Mouse (Mus musculus) retina, adult 2 months (tissue): ENCODE results near the gene Ppp3ca.

Source experiments
- DNase-seq: peaks from one replicate; pipeline ENCODE4 v3.0.0-alpha.2; 2012; ENCODE audit warnings: low read depth, low spot score

Ppp3ca gene

GRCm38 (mm10) chr3:136862051-136862837 is 192.3 kb downstream of the Ppp3ca start:
- DNase-seq = no peak

DNA sequence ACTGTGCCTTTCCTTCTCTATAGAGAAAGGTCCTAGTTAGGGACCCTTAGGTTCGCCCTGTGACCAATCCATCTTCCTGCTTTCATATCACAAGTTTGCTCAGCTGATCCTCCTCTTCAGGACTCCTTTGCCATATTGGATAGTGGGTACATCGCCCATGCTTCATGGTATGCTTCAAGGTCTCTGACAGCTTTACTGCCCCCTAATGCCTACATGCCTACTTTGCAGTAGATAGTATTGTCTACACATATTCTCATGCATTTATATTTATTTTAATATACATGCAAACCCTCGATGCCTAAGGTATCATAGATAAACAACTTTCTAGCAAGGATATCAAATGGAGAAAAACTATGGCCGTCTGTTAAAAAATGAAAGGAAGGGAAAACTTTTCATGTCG is 193.2 kb downstream of the Ppp3ca start:
- DNase-seq = no peak

- no peak for DNase-seq
Measured at GRCm38 (mm10) chr3:136864306-136864705, 194.4 kb downstream of the Ppp3ca start.

DNA sequence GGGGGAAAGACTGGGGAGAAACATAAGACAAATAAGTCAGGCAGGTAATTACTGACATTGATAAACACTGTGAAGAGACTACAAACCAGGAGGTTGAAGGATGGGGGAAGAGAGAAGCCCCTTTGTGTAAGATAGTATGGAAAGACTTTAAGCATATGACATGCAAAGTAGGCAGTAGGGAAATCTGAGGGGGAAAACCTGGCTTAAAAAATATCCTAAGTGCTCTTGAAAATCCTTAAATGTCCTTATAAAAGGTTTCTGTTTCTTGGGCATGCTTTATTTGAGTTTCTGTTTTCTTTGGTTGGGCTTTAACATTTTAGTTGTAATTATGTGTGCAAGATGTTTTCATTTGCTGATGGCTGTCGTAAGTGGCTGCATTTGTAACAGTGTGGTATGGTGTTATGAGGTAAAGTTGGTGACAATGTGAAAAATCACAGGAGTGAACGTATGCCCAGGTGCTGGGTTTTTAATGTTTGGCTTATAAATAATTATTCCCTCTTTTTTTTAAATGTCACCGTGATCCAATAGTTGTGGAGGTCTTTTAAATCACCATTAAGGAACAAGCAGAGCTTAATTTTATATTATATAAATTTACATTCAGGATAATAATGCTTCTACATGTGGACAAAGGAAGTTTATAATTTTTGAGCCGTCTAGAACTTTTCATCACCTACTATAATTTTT is 195.4 kb downstream of the Ppp3ca start:
- no peak for DNase-seq

DNA sequence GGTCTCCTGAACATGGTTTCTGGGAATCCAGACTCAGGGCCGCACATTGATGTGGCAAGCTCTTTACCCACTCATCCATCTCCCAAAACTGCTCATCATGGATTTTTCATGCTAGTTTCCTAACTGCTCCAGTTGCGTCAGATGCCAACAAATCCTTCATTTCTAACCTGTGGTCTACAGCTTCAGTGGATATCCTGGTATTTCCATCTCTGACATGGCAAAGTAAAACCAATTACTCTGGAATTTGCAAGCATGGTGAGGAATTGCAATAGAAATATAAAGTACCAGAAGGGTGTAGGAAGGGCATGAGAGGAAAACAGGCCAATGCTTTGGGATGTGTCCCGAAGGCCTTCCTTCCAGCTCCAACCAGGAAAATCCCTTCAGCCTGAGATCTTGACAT is 196.2 kb downstream of the Ppp3ca start:
- no peak for DNase-seq

- no peak for DNase-seq
Measured at GRCm38 (mm10) chr3:136866571-136866970, 196.6 kb downstream of the Ppp3ca start.

DNA sequence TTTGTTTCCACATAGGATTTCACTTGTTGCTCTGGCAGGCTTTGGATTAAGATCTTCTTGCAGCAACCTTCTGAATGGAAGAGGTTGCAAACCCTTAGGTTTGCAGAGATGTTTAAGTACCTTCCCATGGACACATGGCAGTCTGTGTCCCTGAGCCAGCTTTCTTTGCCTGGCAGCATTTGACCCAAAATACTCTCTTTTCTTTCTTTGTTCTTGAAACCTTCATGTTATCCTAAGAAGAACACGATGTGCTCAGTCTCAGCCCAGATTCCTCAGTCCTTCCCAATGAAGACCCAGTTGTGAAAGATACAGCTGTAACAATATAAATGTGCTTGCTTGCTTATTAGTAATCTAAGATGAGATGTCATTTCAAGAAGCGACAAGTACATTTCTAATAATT is 197.4 kb downstream of the Ppp3ca start:
- no peak for DNase-seq

DNA sequence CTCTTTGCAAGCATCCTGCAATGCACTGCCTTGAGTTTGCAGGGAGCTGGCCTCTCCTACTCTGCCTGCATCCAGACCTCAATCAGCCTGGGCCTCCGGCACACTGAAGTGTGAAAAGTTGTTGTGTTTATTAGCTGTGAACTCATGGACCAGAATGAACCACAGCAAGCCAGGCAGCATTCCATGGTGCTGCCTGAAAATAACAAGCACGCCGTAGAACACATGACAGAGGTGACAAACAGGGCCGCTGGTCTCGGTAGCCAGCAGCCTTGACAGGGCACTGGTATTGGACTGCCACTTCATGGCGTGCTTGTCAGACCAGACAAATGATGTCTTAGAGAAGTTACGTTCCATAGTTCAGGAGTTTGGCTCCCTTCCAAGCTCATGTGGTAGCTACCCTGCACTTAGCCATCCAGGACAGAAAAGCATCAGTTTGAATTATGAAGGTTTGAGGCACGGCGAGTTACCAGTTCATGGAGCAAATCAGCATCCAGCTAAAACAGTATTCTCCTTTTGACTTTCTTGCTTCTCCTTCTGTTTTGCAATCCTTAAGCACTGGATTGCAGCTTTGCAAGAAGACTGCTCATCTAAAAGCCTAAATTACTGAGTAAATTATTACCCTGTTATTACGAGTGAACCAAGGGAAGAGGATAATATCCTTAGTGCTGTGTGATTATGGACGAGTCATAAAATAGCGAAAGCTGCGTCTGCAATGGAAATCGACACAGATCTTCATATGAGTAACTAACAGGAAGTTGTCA is 202.0 kb downstream of the Ppp3ca start:
- DNase-seq = no peak

GRCm38 (mm10) chr3:136872533-136873095 is 202.7 kb downstream of the Ppp3ca start:
- DNase-seq = no peak

DNA sequence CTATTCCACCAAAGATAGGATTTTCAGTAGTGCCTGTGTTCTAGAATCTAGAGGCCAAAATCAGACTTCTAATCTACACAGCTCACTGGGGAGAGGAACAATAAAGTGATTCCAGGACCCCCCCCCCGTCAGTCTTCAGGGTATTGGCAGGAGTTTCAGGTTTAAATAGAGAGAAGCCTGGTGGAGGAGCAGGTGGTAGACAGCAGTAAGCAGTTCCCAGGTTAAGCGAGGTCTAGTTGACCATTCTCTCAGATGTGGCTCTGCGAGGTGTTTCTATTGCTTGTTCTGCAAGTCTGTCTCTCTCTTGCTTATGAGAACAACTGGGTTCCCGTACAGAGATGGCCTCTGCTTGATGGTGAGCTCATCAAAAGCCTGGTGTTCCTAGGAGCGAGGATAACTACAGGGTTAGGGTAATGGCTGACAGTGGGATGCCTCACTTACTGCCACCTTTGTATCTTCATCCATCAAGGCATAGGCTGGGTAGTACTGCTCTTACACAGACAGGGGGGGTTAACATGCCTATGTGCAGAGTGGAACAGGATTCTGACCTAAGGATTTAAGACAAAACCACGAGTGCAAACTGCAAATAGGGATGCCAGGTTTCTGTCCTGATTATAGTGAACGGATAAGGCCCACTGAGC is 204.0 kb downstream of the Ppp3ca start:
- no peak for DNase-seq

DNA sequence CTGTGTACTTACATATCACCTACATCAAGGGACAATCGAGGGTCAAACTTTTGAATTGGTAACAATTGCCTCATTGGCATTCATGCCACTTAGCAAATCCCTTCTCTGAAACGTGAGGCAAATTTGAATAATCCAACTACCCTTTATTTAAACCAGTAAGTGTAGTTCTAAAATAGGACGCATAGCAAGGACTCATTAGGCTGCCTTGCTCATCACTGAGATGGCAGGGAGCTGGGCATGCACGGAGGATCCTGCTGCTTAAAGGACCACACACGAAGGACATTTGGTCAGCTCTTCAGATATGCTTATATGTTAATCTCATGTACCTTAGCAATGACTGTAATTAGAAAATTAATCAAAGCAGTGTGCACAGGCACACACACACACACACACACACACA is 204.6 kb downstream of the Ppp3ca start:
- DNase-seq = no peak

GRCm38 (mm10) chr3:136887741-136888140 is 217.8 kb downstream of the Ppp3ca start:
- no peak for DNase-seq

- DNase-seq = no peak
Measured at GRCm38 (mm10) chr3:136892140-136892539, 222.2 kb downstream of the Ppp3ca start.

- no peak for DNase-seq
Measured at GRCm38 (mm10) chr3:136893596-136894402, 223.9 kb downstream of the Ppp3ca start.

GRCm38 (mm10) chr3:136895498-136895897 is 225.6 kb downstream of the Ppp3ca start:
- no peak for DNase-seq

DNA sequence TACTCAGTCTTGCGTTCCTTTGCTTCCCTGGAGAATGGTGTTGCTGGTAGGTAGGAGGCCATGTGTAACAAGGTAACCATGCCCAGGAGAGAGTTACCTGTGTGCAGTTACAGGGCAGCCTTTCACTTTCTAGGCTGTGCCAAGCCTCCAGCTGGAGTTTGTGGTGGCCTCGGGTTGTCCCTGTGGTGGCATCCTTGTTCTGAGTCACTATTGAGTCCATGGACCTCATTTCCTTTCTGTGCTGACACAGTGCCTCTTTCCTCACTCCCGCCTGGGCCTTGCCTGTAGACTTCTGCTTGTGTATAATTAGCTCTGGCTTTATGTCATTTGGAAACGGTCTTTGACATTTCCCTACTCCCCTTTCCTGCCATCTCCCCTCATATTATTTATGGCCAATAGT is 226.4 kb downstream of the Ppp3ca start:
- no peak for DNase-seq

GRCm38 (mm10) chr3:136899744-136900143 is 229.8 kb downstream of the Ppp3ca start:
- DNase-seq = no peak

DNA sequence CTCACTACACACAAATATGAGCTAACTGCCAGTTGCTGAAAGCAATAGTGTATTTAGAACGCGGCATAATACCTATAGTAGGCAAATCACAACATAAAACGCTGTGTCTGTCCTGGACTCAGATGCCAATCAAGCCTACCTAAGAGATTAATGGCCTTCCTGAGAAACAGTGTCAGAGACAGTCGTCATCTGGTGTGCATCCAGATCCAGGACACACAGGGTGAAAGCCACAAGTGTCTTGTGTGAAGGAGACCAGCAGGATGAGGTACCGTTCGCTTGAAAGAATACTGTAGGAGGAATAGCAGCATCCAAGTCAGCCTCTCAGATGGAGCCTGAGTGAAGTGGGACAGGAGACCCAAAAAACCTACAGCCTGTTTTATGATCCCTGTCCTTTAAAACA is 231.1 kb downstream of the Ppp3ca start:
- DNase-seq = no peak

DNA sequence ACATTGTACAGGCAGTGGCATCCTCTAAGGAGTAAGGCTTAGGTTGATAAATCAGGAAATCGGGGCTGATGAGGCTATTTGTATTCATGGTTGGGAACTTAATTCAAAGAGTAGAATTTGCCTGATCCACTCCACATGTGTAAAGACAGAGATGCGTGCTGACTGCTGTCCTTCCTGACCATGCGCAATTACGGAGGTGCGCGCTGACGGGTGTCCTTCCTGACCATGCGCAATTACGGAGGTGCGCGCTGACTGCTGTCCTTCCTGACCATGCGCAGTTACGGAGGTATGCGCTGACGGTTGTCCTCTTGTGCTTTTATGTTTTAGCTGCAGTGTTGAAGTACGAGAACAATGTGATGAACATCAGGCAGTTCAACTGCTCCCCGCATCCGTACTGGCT is 232.9 kb downstream of the Ppp3ca start:
- no peak for DNase-seq

- no peak for DNase-seq
Measured at GRCm38 (mm10) chr3:136905577-136905976, 235.7 kb downstream of the Ppp3ca start.

DNA sequence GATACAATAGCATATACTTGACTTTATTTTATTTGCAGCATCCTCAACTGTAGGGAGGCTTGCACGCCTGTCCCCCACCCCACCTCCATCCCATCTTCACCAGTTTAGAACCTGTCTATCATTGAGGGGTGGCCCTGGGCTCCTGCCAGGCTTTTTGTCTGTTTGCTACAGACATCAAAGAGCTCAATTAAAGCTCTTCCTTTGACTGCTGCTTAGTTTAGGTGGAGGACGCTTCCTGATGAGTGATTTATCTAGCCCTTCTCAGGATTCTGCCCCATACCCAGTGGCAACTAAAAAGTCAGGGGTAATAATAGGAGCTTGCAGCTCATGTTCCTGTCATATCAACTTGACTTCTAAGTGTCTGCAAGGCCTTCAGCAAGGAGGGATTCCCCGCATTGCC is 239.6 kb downstream of the Ppp3ca start:
- no peak for DNase-seq
